Mouse (Mus musculus) intestine, embryonic 16.5 days (tissue): ENCODE results near the gene Abhd12b. TPM values are rescaled to one million over a fixed set of nuclear protein-coding genes. Genes with fewer than 3 reads are reported as not detected.
"Not testable (repeated sequence)": the region's sequence is repeated elsewhere in the genome, so short reads cannot be mapped to it uniquely, and the experiment has no call there.

ENCODE experiments used
- ATAC-seq: fragments of 200-750 bp; cut with Nextera tagmentation; 2 replicates; pipeline ENCODE4 v1.8.0; 2017; ENCODE audit warnings: moderate TSS enrichment, moderate library complexity
- H3K27ac ChIP-seq: fragments of 300-500 bp; sonication (generic); 2 replicates; pipeline ENCODE4 v1.5.1; 2014; ENCODE audit warnings: mild to moderate bottlenecking, low read length
- H3K27me3 ChIP-seq: fragments of 300-500 bp; sonication (generic); replicated peaks from 2 replicates; pipeline ENCODE4 v1.6.1; 2014; ENCODE audit warnings: low read length, control low read depth, mixed read lengths; ENCODE audit not compliant: control insufficient read depth, insufficient read depth
- H3K36me3 ChIP-seq: fragments of 300-500 bp; sonication (generic); 2 replicates; pipeline ENCODE4 v1.6.1; 2014; ENCODE audit warnings: low read length, control low read depth; ENCODE audit not compliant: control insufficient read depth, insufficient read depth
- H3K4me1 ChIP-seq: fragments of 300-500 bp; sonication (generic); 2 replicates; pipeline ENCODE4 v1.6.1; 2014; ENCODE audit warnings: low read length, control low read depth, mixed read lengths; ENCODE audit not compliant: control insufficient read depth, insufficient read depth
- H3K4me2 ChIP-seq: fragments of 300-500 bp; sonication (generic); 2 replicates; pipeline ENCODE4 v1.6.1; 2014; ENCODE audit warnings: low read depth, low read length, control low read depth
- H3K4me3 ChIP-seq: fragments of 300-500 bp; sonication (generic); 2 replicates; pipeline ENCODE4 v1.5.1; 2014; ENCODE audit warnings: mild to moderate bottlenecking, low read length
- H3K9ac ChIP-seq: fragments of 300-500 bp; sonication (generic); 2 replicates; pipeline ENCODE4 v1.6.1; 2014; ENCODE audit warnings: low read depth, low read length
- H3K9me3 ChIP-seq: fragments of 300-500 bp; sonication (generic); 2 replicates; pipeline ENCODE4 v1.6.1; 2016; ENCODE audit warnings: low read length, control low read depth; ENCODE audit not compliant: control insufficient read depth
- WGBS: fragments of 180-500 bp; shearing (Covaris S2); extraction: QIAGEN DNeasy Blood & Tissue Kit; methylation state at CpG from one replicate; pipeline ENCODE4 v1.1.7; 2014; 5-methylcytosine and 5-hydroxymethylcytosine counted together
- polyA plus RNA-seq: library from polyadenylated mRNA; unstranded; fragments of >200 nt; fragmentation: Nextera tagmentation; extraction: Ambion mirVana; gene quantifications from 2 replicates; pipeline ENCODE4 v1.2.1, GENCODE M21; 2015

The Abhd12b gene
- polyA plus RNA-seq, 1 experiment from 2014 or later: 0.23 TPM

GRCm38 (mm10) chr12:70183507-70183906 is 29.6 kb downstream of the Abhd12b start:
- not testable (repeated sequence) for H3K9me3 ChIP-seq, H3K27ac ChIP-seq, H3K27me3 ChIP-seq, H3K36me3 ChIP-seq, H3K4me1 ChIP-seq, H3K4me3 ChIP-seq, H3K4me2 ChIP-seq, H3K9ac ChIP-seq, ATAC-seq
- 95% methylated on average over 8 of the region's 8 CpGs for WGBS

- peaks cover 7% of the 10 kb centered on the region; the same call in 1 of the 2 replicates for H3K9me3 ChIP-seq
- no peaks in the 10 kb centered on the region for H3K36me3 ChIP-seq
- WGBS: 79% methylated on average over 22 of the region's 22 CpGs
Observed at GRCm38 (mm10) chr12:70184173-70184783, 30.3 kb downstream of the Abhd12b start.

GRCm38 (mm10) chr12:70192267-70192727 is 38.4 kb downstream of the Abhd12b start:
- Histone ChIP-seq H3K27ac (0 out of 2 replicates have a peak overlapping the region, but pooled peaks have one; percentile 14), H3K36me3 (no peaks in the 10 kb centered on the region)
- peak; percentile 40 for ATAC-seq

More at GRCm38 (mm10) chr12:70184173-70184783, 30.3 kb downstream of the Abhd12b start:
- Histone ChIP-seq H3K27ac (no peak overlapping the region), H3K4me1 (no peaks in the 10 kb centered on the region), H3K27me3 (no peaks in the 10 kb centered on the region), H3K9ac (no peak overlapping the region), H3K4me3 (no peak overlapping the region), H3K4me2 (no peak overlapping the region)
- ATAC-seq: no peak

GRCm38 (mm10) chr12:70195426-70195825 is 41.5 kb downstream of the Abhd12b start:
- H3K9me3 ChIP-seq: no peaks in the 10 kb centered on the region
- WGBS: 98% methylated on average over 6 of the region's 6 CpGs
- H3K27me3 ChIP-seq: no peaks in the 10 kb centered on the region
- H3K4me2 ChIP-seq: no peak overlapping the region
- H3K4me1 ChIP-seq: no peaks in the 10 kb centered on the region
- H3K27ac ChIP-seq: no peak overlapping the region
- H3K4me3 ChIP-seq: no peak overlapping the region
- no peaks in the 10 kb centered on the region for H3K36me3 ChIP-seq
- no peak for ATAC-seq
- no peak overlapping the region for H3K9ac ChIP-seq

More at GRCm38 (mm10) chr12:70192267-70192727, 38.4 kb downstream of the Abhd12b start:
- H3K4me3 ChIP-seq: peak overlapping the region; percentile 32
- H3K9ac ChIP-seq: peak overlapping the region; percentile 51; the same call in 1 of the 2 replicates
- H3K4me1 ChIP-seq: no peaks in the 10 kb centered on the region
- H3K27me3 ChIP-seq: no peaks in the 10 kb centered on the region
- WGBS: 18% methylated on average over 19 of the region's 19 CpGs
- no peaks in the 10 kb centered on the region for H3K9me3 ChIP-seq
- peak overlapping the region; percentile 38 for H3K4me2 ChIP-seq

- no peak overlapping the region for H3K4me2 ChIP-seq
Observed at GRCm38 (mm10) chr12:70196341-70196740, 42.4 kb downstream of the Abhd12b start.

DNA sequence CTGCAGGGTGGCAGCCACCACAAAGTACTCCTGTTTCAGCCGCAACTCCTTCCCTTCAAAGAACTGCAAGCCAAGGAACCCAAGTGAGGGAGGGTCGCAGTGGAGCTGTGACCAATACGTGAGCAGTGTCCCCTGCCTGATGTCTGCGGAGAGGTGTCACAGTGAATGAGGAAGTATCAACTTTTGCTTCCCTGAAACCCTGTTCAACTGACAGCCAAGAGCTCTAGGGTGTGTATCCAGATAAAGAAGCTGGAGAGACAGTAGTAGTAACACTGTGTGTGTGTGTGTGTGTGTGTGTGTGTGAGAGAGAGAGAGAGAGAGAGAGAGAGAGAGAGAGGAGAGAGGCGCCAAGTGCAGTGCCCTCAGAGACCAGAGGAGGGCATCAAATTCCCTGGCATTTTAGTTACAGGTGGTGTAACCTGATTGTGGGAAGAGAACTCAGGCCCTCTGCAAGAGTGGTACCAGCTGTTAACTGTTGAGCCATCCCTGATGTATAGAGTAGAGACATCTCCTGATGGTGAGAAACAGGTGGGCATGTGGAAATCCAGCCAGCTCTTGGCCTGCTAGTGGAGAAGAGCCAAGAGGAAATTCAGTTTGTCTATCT is 48.1 kb downstream of the Abhd12b start:
- WGBS: 76% methylated on average over 5 of the region's 5 CpGs
- H3K36me3 ChIP-seq: no peaks in the 10 kb centered on the region
- H3K4me3 ChIP-seq: no peak overlapping the region
- H3K9me3 ChIP-seq: no peaks in the 10 kb centered on the region
- no peaks in the 10 kb centered on the region for H3K4me1 ChIP-seq
- H3K27me3 ChIP-seq: no peaks in the 10 kb centered on the region
- H3K4me2 ChIP-seq: no peak overlapping the region
- no peak overlapping the region for H3K9ac ChIP-seq
- no peak overlapping the region for H3K27ac ChIP-seq
- no peak for ATAC-seq

More at GRCm38 (mm10) chr12:70196341-70196740, 42.4 kb downstream of the Abhd12b start:
- Histone ChIP-seq H3K4me3 (no peak overlapping the region), H3K9ac (no peak overlapping the region), H3K27me3 (no peaks in the 10 kb centered on the region), H3K9me3 (no peaks in the 10 kb centered on the region), H3K36me3 (no peaks in the 10 kb centered on the region), H3K4me1 (no peaks in the 10 kb centered on the region), H3K27ac (no peak overlapping the region)
- WGBS: 87% methylated on average over 5 of the region's 5 CpGs
- ATAC-seq: no peak

DNA sequence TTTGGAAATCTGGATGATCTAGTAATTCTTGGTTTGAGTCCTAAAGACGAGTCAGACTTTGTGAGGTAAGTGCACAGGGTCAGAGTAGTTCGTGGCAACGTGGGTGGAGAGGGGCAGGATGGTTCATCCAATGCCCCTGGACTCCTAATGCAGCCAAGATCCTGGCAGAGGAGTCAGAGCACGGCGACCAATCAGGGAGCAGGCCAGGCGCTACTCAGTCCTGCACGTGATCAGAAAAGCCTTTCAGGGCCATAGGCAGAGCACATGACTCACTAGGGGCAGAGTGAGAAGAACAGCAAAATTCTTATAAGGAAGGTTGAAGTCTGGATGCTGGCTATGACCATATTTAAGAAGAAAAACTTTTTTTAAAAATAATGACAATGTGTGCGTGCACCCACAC is 50.5 kb downstream of the Abhd12b start:
- Histone ChIP-seq H3K4me1 (no peaks in the 10 kb centered on the region), H3K27ac (no peak overlapping the region), H3K9me3 (no peaks in the 10 kb centered on the region), H3K27me3 (no peaks in the 10 kb centered on the region), H3K36me3 (no peaks in the 10 kb centered on the region), H3K4me2 (no peak overlapping the region), H3K4me3 (no peak overlapping the region), H3K9ac (no peak overlapping the region)
- 82% methylated on average over 8 of the region's 8 CpGs for WGBS
- ATAC-seq: no peak

DNA sequence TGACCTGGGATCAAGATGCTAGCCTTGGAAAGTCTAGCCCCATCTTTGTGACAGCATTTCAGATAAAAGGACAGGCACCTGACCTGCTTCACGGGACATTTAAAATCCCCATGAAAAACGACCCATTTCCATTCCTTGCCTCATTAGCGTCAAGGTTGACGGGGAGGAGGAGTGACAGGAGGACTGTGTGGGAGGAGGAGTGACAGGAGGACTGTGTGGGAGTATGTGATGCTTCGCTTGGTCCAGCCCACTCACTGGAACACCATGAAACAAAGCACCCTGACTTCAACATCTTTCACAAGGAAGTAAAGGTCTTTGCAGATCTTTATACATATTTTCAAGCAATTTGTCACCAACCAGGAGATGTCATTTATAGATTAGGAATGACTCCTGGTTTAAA is 54.3 kb downstream of the Abhd12b start:
- no peak overlapping the region for H3K9ac ChIP-seq
- ATAC-seq: no peak
- WGBS: 75% methylated on average over 5 of the region's 5 CpGs

DNA sequence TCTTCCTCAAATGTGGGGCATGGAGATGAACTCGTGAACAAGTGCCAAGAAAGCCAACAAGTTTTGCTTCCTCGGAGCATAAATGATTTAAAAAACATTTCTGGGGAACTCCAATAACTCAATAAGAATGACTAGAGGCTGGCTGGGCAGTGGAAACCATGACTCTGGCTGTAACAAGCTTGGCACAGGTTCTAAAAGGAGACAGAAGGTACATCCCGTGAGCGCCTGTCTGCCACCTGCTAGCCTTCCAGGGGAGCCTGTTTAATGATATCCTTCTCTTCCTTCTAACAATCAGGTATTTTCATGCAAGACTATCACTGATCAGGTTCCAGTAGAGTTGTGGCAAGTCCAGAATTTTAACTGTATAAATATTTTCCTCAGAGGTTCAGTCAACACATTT is 58.6 kb downstream of the Abhd12b start:
- WGBS: 80% methylated on average over 4 of the region's 4 CpGs
- H3K27me3 ChIP-seq: no peaks in the 10 kb centered on the region
- H3K9ac ChIP-seq: no peak overlapping the region
- H3K9me3 ChIP-seq: no peaks in the 10 kb centered on the region
- no peak overlapping the region for H3K4me2 ChIP-seq
- H3K27ac ChIP-seq: no peak overlapping the region
- H3K4me1 ChIP-seq: no peaks in the 10 kb centered on the region
- no peak for ATAC-seq
- H3K4me3 ChIP-seq: no peak overlapping the region
- H3K36me3 ChIP-seq: no peaks in the 10 kb centered on the region

More for the DNA sequence above, 54.3 kb downstream of the Abhd12b start:
- Histone ChIP-seq H3K4me1 (no peaks in the 10 kb centered on the region), H3K36me3 (no peaks in the 10 kb centered on the region), H3K9me3 (no peaks in the 10 kb centered on the region), H3K4me2 (no peak overlapping the region), H3K27me3 (no peaks in the 10 kb centered on the region), H3K27ac (no peak overlapping the region), H3K4me3 (no peak overlapping the region)
